Mouse (Mus musculus) natural killer cell, adult 2 months (primary cell): Measurements from ENCODE around the gene Abhd11.
A peak's percentile ranks its signal among the peaks of the same experiment; 100 is the strongest.
"Not testable (repeated sequence)": the region's sequence is repeated elsewhere in the genome, so short reads cannot be mapped to it uniquely, and the experiment has no call there.

ENCODE experiments used
- DNase-seq, 2 experiments: peaks; one replicate each; pipeline ENCODE4 v3.0.0; 2022; ENCODE audit warnings: low spot score in 2 of 2

The Abhd11 gene

GRCm38 (mm10) chr5:135023344-135024173 is 14.6 kb downstream of the Abhd11 start, which contains the start of gene Stx1a:
Gene Stx1a (plus strand): TSS chr5:135023482.
- DNase-seq = peak in 1 of 2 experiments; percentile 55

DNA sequence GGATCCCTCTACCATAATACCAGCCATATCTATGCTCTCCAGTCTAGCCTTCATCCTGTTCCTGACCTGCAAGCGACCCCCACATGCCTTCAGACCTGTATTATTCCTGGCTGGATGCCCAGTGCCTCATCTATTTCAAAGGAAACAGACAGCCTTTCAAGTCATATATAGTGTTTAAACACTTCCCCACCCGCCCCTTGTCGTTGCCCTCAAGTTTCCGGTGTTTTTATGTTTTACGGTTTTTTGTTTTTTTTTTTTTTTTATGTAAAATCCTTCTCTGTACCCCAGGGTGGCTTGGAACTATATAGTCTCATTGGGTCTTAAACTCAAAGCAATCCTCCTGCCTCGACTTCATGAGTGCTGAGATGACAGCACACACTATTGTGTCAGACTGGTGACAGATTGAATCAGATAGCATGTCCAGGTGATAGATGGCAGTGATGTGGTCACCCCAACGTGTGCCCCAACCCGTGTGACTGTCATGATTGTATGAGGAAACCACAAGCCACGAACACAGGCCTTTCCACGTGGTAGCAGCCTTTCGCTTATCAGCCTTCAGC is 15.8 kb downstream of the Abhd11 start:
- peak; percentile 71 to 74 for DNase-seq

DNA sequence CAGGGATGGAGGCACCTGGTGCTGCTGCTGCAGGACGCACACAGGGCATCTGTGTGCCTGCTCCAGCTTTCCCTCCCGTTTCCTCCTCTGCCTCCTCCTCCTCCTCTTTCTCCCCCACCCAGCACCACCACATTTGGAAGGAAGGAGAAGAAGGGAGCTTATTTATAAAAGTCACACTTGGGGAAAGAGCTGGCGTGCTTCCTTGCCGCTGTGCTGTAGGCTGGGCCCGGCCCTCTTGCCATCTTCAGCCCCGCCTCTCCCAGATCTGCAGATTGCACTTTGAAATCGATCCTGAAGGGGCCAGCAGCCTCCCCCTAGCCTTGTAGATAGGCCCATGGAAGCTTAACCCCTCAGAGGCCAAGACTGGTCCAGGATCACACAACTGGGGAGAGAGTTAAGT is 16.9 kb downstream of the Abhd11 start:
- peak in 1 of 2 experiments; percentile 17 for DNase-seq

DNA sequence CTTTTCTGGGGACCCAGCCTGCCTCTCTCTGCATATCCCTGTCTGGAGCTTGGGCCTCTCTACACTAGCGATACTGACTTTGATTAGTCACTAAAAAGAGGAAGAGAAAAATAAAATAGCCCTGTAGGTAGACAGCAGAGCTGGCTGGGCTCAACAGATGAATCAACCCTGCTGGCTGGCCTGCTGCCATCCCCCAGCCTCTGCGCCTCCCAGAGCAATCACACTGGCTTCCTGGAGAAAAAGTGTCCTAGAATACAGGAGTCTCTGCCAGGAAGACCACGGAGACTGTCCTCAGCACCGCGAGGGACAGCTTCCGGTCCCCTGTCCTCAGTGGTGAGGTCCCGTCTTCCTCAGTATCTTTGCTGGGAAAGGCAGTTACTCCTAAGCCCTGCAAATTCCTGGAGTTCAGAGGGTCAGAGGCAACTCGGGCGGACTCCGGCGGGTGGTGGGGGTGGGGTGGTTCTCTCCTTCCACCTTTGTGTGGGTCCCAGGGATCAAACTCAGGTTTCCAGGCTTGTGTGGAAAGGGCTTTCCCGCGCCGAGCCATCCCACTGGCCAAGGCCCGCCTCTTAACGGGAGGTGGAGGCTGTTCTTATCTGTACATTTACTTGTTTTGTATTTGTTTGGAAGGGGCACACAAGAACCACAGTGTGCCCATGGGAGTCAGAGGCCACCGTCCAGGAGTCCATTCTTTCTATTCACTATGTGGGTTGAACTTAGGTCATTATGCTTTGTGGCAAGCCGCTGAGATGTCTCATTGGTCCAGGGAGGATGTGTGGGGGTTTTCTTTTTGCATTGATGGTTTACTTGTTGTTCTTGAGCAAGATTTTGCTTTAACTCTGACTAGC is 20.3 kb downstream of the Abhd11 start:
- no peak for DNase-seq

- no peak for DNase-seq
These were observed 23.6 kb downstream of the Abhd11 start for GRCm38 (mm10) chr5:135032581-135032980.

- no peak for DNase-seq
These were observed 25.6 kb downstream of the Abhd11 start for GRCm38 (mm10) chr5:135034593-135034992.

- DNase-seq = no peak
These were observed 26.8 kb downstream of the Abhd11 start for GRCm38 (mm10) chr5:135035608-135036359.

- no peak for DNase-seq
These were observed 29.0 kb downstream of the Abhd11 start for GRCm38 (mm10) chr5:135037946-135038345.

DNA sequence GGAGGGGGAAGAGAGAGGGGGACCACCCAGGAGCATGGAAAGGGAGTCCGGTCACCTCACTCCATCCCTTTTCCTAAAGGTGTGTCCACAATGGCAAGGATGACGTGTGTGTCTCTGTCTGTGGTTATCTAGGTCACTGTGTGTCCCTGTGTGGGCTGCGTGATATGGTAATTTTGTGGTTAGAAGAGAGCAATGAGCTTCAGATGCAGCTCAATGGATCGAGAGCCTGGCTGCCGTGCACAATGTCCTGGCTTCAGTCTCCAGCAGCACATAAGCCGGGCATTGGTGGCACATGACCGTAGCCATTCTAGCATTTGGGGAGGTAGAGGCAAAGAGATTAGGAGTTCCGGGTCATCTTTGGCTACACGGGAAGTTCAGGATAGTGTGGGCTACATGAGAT is 30.6 kb downstream of the Abhd11 start:
- DNase-seq = no peak

DNA sequence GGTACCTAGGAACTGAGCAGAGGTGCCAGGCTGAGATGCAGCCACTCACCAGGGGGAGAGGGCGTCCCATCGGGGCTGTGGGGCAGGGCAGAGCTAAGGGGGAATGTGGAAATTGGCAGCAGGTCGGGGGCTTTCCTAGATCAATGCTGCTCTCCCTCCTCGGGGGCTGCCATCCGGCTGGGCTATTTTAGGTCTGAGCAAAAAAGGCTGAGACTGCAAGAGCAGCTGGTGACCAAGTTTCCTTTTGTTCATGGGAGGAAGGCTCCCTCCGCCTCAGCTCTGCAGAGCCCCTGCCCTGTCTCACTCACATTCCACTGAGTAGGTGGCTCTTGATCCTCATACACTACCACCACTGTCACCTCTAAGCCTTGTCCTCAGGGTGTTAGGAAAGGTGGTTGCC is 31.1 kb downstream of the Abhd11 start:
- DNase-seq = no peak

DNA sequence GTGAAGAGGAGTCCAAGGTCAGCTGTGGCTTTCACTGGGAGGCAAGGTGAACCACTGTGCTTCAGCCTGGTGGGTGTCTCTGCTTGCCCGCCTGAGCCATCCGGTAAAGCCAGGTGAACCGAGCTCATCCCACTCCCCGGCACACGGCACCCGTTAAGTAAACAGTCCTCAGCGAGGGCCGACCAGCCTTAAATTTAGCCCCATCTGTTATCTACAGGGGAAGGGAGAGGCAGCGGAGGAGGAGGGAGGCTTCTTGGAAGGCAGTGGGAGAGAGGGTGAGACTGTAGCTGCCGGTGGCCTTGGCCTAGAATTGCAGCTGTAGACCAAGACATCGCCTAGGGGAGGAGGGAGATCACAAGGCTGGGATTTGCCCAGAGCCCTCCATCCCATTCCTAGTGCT is 31.8 kb downstream of the Abhd11 start:
- no peak for DNase-seq

DNA sequence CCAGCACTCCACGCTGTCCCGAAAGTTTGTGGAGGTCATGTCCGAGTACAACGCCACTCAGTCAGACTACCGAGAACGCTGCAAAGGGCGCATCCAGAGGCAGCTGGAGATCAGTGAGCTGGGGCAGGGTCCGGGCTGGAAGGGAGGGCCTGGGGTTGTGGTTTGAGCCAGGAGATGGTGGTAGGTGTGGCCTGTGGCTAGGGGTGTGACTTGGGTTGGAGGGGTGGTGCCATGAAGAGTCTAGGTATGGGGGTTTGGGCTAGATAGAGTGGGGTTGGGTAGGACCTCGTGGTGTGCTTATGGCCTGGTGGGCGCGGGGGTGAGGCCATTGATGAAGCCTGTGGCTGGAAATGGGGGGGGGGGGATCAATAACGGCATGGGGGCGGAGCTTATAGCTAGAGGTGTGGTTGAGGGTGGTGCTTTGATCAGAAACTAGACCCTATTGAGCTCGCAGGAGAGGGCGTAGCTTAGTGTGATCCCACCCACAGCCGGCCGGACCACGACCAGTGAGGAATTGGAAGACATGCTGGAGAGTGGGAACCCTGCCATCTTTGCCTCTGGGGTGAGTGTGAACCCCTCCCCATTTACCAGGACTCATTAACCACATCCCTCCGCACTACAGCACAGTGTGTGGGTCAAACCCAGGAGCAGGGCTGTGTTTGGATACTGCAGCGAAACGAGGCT is 33.3 kb downstream of the Abhd11 start:
- DNase-seq = no peak

DNA sequence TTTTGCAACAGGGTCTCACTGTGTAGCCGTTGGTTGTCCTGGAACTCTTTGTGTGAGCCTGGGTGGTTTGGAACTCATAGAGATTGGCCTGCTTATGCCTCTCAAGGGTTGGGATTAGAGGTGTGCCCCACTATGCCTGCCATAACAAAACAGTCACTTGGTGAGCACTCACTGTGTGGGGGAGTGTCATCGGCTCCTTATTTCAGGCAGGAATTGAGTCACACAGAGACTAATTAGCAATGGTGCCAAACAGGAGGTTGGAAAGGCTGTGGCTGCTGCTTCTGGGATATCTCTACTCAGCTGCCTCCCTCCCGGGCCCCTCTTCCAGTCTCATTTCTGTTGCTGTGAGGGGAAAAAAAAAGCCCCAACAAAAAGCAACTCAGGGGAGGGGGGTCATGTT is 35.6 kb downstream of the Abhd11 start:
- no peak for DNase-seq

DNA sequence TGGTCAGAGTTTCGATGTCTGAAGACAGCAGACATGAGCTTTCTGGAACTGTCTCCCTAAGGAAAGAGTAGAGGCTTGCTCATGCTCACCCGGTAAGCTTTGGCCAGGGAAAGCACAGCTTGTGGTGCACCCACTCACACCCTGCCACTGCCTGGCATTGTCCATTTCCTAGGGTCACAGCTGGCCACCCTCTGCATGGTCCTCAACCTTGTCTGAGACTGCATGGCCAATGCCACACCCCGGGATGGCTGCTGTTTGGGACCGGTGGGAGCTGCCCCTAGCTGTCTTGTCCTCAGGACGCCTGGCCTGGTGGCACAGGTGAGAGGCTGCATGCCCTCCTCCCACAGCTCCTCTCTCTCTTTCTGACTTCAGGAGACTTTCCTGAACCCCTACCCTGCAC is 39.6 kb downstream of the Abhd11 start:
- no peak for DNase-seq

GRCm38 (mm10) chr5:135049268-135049667 is 40.3 kb downstream of the Abhd11 start:
- DNase-seq = not testable (repeated sequence)

GRCm38 (mm10) chr5:135053356-135053755 is 44.4 kb downstream of the Abhd11 start:
- no peak for DNase-seq
